Mouse (Mus musculus) thymus, adult 2 months (tissue): ENCODE measurements around the gene Med31. TPM values are rescaled to one million over a fixed set of nuclear protein-coding genes. Genes with fewer than 3 reads are reported as not detected.
A peak's percentile ranks its signal among the peaks of the same experiment; 100 is the strongest.

Experiments
- DNase-seq: peaks from one replicate; pipeline ENCODE4 v3.0.0; 2021
- H3K27ac ChIP-seq: fragments of 200-500 bp; 2 replicates; pipeline ENCODE4 v1.5.1; 2012; ENCODE audit warnings: low read length, control low read depth; ENCODE audit not compliant: control insufficient read depth, insufficient read depth
- H3K27me3 ChIP-seq: fragments of 200-500 bp; 2 replicates; pipeline ENCODE4 v1.6.1; 2012; ENCODE audit warnings: mild to moderate bottlenecking, low read length, moderate library complexity, mixed read lengths; ENCODE audit not compliant: control insufficient read depth, insufficient read depth
- H3K36me3 ChIP-seq: fragments of 200-500 bp; 2 replicates; pipeline ENCODE4 v1.6.1; 2012; ENCODE audit warnings: mild to moderate bottlenecking, low read length, moderate library complexity; ENCODE audit not compliant: control insufficient read depth, insufficient read depth
- H3K4me1 ChIP-seq: fragments of 200-500 bp; replicated peaks from 2 replicates; pipeline ENCODE4 v1.6.1; 2012; ENCODE audit warnings: low read length; ENCODE audit not compliant: control insufficient read depth, insufficient read depth
- H3K4me3 ChIP-seq: fragments of 200-500 bp; 2 replicates; pipeline ENCODE4 v1.5.1; 2012; ENCODE audit warnings: mild to moderate bottlenecking, low read length, control low read depth, moderate library complexity; ENCODE audit not compliant: control insufficient read depth, insufficient read depth
- CTCF ChIP-seq: fragments of 200-500 bp; IDR thresholded peaks from 2 replicates; pipeline ENCODE4 v1.5.1; 2012; ENCODE audit warnings: mild to moderate bottlenecking, control low read depth, low read length, moderate library complexity, borderline replicate concordance; ENCODE audit not compliant: control insufficient read depth, poor library complexity, insufficient read depth; ENCODE audit errors: extremely low read depth
- POLR2A ChIP-seq: fragments of 200-500 bp; IDR thresholded peaks from 2 replicates; pipeline ENCODE4 v1.6.1; 2012; ENCODE audit warnings: mild to moderate bottlenecking, low read length, control low read depth, moderate library complexity; ENCODE audit not compliant: control insufficient read depth, poor library complexity, insufficient read depth; ENCODE audit errors: extremely low read depth
- WGBS: fragments of 180-500 bp; shearing (Covaris S2); methylation state at CpG from one replicate; pipeline ENCODE4 v1.1.7; 2018; 5-methylcytosine and 5-hydroxymethylcytosine counted together
- polyA plus RNA-seq: library from polyadenylated mRNA; depleted of rRNA; stranded (reverse); fragments of >200 nt; gene quantifications from 2 replicates; pipeline ENCODE4 v1.2.3, GENCODE M21; 2012

Med31 gene
- polyA plus RNA-seq, 1 experiment: 10.4 TPM

DNA sequence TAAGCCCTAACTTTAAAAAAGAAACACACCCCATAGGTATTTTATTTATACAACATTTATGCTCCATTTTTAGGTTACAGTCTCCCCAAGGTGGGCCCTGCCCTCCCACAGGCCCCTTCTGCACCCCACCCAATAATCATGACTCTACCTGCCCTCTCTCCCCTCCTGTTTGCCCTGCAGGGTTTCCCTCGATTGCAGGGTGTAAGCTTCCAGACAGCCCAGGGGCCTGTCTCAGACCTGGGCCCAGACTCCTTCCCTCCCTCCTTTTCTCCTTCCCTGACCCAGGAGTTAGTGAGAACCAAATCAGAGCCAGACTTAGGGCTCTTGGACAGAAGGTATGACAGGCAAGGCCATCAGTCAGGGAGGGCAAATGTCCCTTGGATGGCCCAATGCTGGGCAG, 17.6 kb upstream of the Med31 start:
- H3K27ac ChIP-seq: no peak overlapping the region
- TF ChIP-seq POLR2A: no peak
- TF ChIP-seq CTCF: no peak
- 78% methylated on average over 1 of the region's 1 CpGs for WGBS
- no peaks in the 10 kb centered on the region for H3K36me3 ChIP-seq
- H3K4me3 ChIP-seq: no peak overlapping the region
- H3K4me1 ChIP-seq: no peaks in the 10 kb centered on the region
- H3K27me3 ChIP-seq: no peaks in the 10 kb centered on the region
- no peak for DNase-seq

DNA sequence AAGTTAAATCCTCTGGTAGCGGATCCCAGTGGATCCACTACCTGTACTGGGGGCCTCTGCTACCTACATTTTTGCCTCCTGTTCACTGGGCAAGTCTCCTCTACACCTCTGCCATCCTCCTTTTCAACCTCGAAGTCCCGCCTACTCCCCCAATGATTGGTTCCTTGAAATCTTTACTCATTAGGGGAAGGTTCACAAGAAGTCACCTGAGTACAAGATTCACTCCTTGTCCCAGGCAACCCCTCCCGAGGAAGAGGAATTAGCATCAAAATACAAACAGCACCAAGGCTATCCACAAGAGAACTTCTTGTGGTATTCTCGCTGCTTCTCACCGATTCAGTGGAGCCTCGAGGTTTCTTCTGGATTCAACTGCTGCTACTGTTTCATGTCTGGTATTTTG, 16.7 kb upstream of the Med31 start:
- H3K4me1 ChIP-seq: no peaks in the 10 kb centered on the region
- H3K27me3 ChIP-seq: no peaks in the 10 kb centered on the region
- 91% methylated on average over 7 of the region's 7 CpGs for WGBS
- H3K36me3 ChIP-seq: no peaks in the 10 kb centered on the region
- no peak overlapping the region for H3K4me3 ChIP-seq
- DNase-seq: no peak
- no peak overlapping the region for H3K27ac ChIP-seq
- TF ChIP-seq CTCF: no peak
- no peak for TF ChIP-seq POLR2A

DNA sequence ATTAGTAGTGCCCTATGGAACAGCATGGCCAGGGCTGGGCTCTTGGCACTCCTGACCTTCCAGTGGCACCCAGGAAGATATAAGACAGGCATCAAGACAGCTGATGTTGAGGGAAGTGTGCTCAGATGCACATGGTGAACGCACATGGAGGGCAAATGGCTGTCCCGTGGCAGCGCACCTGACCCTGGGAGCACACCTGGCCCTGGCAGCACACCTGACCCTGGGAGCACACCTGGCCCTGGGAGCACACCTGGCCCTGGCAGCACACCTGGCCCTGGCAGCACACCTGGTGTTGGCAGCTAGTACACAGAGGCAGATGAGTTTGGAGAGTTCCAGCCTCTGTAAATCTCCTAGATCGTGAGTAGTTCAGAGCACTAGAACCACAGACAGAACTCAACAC, 13.1 kb upstream of the Med31 start:
- Histone ChIP-seq H3K4me3 (no peak overlapping the region), H3K27me3 (no peaks in the 10 kb centered on the region), H3K27ac (no peak overlapping the region), H3K36me3 (no peaks in the 10 kb centered on the region), H3K4me1 (no peaks in the 10 kb centered on the region)
- no peak for TF ChIP-seq POLR2A
- no peak for TF ChIP-seq CTCF
- DNase-seq: no peak
- 88% methylated on average over 4 of the region's 4 CpGs for WGBS

DNA sequence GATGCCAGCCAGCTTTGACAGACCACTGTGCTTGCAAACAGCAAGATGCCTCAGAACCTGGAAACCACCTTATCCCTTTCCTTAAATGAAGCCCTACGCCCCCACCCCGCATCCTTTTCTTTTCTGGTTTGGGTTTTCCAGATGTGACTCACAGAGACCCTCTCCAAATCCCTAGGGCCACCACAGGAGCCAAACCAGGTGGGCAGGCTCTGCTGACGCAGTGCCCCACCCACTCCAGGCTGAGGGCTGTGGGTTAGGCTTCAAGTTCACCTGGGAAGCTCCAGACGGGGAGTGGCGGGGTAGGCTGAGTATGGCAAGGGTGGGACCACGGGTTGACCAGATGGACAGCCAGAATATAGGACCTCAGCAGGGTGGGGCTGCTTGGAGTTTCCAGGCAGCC, 11.5 kb upstream of the Med31 start:
- H3K4me3 ChIP-seq: no peak overlapping the region
- H3K27ac ChIP-seq: no peak overlapping the region
- DNase-seq: no peak
- H3K4me1 ChIP-seq: no peaks in the 10 kb centered on the region
- WGBS: 90% methylated on average over 6 of the region's 6 CpGs
- no peaks in the 10 kb centered on the region for H3K27me3 ChIP-seq
- TF ChIP-seq POLR2A (no peak), CTCF (no peak)
- no peaks in the 10 kb centered on the region for H3K36me3 ChIP-seq

DNA sequence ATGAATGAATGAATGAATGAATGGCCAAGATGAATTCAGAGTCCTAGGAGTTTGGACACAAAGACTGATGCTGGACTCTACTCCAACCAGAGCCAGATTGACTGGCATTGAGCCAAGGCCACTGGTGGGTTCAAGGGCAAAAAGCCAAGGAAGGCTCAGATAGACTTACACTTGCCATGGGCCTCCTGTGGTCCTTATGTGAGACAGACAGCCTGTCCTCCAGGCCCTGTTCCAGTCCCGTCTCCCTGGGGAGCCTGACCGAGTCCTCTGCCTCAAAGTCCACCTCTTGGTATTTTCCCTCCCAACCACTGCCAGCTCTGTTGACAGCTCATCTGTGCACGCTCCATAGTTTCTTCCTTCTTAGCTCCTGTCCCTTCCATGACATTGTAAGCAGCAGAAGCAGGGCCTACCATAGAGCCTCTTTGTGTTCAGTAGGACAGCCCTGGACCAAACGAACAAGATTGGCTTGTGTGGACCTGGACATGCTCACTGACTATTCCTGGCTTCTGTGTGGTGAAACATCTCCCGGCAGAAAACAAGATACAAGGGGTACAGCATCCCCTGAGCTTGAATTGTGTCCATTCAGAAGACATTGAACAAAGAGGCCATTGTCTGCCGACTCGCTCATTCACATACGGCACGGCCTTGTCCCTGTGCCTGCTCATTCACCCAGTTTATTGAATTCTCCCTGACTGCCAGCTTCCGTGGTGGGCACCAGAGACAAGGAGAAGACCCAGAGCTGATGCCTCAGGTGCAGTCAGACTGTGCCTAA, 10.8 kb upstream of the Med31 start:
- TF ChIP-seq POLR2A (no peak), CTCF (no peak)
- DNase-seq: no peak
- 90% methylated on average over 10 of the region's 10 CpGs for WGBS
- H3K4me3 ChIP-seq: no peak overlapping the region
- H3K27me3 ChIP-seq: no peaks in the 10 kb centered on the region
- H3K4me1 ChIP-seq: no peaks in the 10 kb centered on the region
- H3K27ac ChIP-seq: no peak overlapping the region
- no peaks in the 10 kb centered on the region for H3K36me3 ChIP-seq

DNA sequence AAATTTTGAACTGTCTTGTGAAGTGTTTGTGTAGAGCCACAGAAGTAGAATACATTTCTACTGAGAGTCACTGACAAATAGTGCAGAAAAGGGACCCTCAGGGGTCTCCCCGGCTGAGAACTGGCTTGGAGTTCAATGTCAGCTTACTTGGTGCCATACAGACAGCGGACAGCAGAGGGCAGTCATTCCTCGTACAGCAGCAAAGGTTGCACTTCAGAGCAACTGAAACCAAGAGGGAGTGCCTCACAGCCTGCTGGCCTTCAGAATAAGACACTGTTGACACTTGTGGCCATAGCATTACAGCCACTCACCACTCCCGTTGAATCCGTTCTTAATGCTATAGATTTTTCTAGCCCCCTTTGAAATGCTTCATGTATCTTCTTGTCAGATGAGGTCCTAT, 9.5 kb upstream of the Med31 start:
- H3K27me3 ChIP-seq: no peaks in the 10 kb centered on the region
- H3K36me3 ChIP-seq: no peaks in the 10 kb centered on the region
- no peak overlapping the region for H3K4me3 ChIP-seq
- WGBS: 17% methylated on average over 5 of the region's 5 CpGs
- DNase-seq: peak; percentile 75
- TF ChIP-seq POLR2A (no peak), CTCF (peak; percentile 61; the same call in 1 of the 2 replicates)
- H3K27ac ChIP-seq: no peak overlapping the region
- no peaks in the 10 kb centered on the region for H3K4me1 ChIP-seq
